Mouse (Mus musculus): ENCODE measurements around the gene Adamtsl1. TPM values are rescaled to one million over a fixed set of nuclear protein-coding genes. Genes with fewer than 3 reads are reported as not detected.

The Adamtsl1 gene
- polyA plus RNA-seq, 1 experiment from 2014 or later = 33.3 TPM

DNA sequence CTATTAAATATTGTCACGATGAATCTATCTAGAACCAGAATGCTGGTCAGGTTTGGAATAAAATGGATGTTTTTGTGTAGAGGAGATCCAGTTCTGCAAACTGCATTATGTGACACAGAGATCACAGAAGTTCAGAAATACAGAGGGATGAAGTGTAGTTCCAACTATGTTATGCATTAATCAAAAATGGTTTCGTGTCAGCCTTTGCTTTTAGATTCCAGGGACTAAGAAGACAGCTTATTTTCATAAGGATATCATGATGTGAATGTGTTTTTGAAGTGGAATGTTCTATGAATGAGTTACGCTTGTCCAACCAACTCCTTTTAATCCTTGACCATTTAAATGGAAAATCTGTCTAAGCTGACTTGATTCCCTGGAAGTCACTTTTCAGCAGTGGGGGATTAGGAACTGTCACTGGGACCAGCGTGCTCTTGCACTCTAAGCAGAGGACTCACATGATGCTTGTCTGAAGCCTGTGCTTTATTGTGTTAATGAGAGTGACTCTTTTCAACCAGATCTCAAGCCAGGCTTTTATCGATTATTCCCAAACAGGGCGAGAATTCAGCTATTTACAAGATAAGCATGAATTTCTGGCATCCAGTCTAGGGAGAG, 269.9 kb downstream of the Adamtsl1 start:
- Histone ChIP-seq H3K4me2 (replicated peaks; ENCODE audit: low read depth, low read length) (no peak overlapping the region), H3K27ac (ENCODE audit: low read length) (no peak overlapping the region), H3K36me3 (ENCODE audit: control insufficient read depth, insufficient read depth, low read length) (no peaks in the 10 kb centered on the region), H3K27me3 (ENCODE audit: control insufficient read depth, insufficient read depth, low read length) (no peaks in the 10 kb centered on the region), H3K4me3 (ENCODE audit: low read depth, low read length) (no peak overlapping the region), H3K9me3 (ENCODE audit: control insufficient read depth, low read depth, low read length) (no peaks in the 10 kb centered on the region), H3K4me1 (ENCODE audit: control insufficient read depth, insufficient read depth, low read length) (no peaks in the 10 kb centered on the region), H3K9ac (replicated peaks; ENCODE audit: low read depth, low read length) (no peak overlapping the region)
- WGBS = 25% methylated on average over 6 of the region's 6 CpGs
- ATAC-seq (ENCODE audit: insufficient number of reproducible peaks, insufficient read depth, low FRiP score, low read depth) = peak; percentile 28; the same call in 1 of the 2 replicates

GRCm38 (mm10) chr4:85784428-85784827, 270.5 kb downstream of the Adamtsl1 start:
- Histone ChIP-seq H3K9me3 (ENCODE audit: control insufficient read depth, low read depth, low read length) (no peaks in the 10 kb centered on the region), H3K9ac (replicated peaks; ENCODE audit: low read depth, low read length) (no peak overlapping the region), H3K27ac (ENCODE audit: low read length) (no peak overlapping the region), H3K4me3 (ENCODE audit: low read depth, low read length) (no peak overlapping the region), H3K4me1 (ENCODE audit: control insufficient read depth, insufficient read depth, low read length) (no peaks in the 10 kb centered on the region), H3K36me3 (ENCODE audit: control insufficient read depth, insufficient read depth, low read length) (no peaks in the 10 kb centered on the region), H3K4me2 (replicated peaks; ENCODE audit: low read depth, low read length) (no peak overlapping the region), H3K27me3 (ENCODE audit: control insufficient read depth, insufficient read depth, low read length) (no peaks in the 10 kb centered on the region)
- no peak for ATAC-seq (ENCODE audit: insufficient number of reproducible peaks, insufficient read depth, low FRiP score, low read depth)
- WGBS = 42% methylated on average over 4 of the region's 4 CpGs

DNA sequence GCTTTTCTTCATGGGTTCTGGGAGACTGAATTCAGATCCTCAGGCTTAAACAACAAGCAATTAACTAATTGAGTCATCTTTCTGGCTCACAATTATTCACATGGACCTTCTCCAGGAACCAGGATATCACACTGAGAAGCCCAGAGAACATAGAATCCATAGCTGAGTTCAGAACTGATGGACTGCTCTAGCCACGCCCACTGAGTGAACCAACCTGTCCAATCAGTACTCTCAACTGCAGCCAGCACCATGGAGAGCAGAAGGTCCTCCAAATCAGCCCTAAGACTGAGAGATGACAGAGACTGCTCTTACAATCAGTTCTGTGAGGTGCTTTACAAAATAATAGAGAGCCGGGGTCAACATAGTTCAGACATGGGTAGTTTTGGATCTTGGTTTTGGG, 276.3 kb downstream of the Adamtsl1 start:
- Histone ChIP-seq H3K36me3 (ENCODE audit: control insufficient read depth, insufficient read depth, low read length) (no peaks in the 10 kb centered on the region), H3K9ac (replicated peaks; ENCODE audit: low read depth, low read length) (no peak overlapping the region), H3K4me1 (ENCODE audit: control insufficient read depth, insufficient read depth, low read length) (no peaks in the 10 kb centered on the region), H3K9me3 (ENCODE audit: control insufficient read depth, low read depth, low read length) (no peaks in the 10 kb centered on the region), H3K4me2 (replicated peaks; ENCODE audit: low read depth, low read length) (no peak overlapping the region), H3K27ac (ENCODE audit: low read length) (no peak overlapping the region), H3K4me3 (ENCODE audit: low read depth, low read length) (no peak overlapping the region), H3K27me3 (ENCODE audit: control insufficient read depth, insufficient read depth, low read length) (no peaks in the 10 kb centered on the region)
- WGBS = 59% methylated on average over 2 of the region's 2 CpGs
- ATAC-seq (ENCODE audit: insufficient number of reproducible peaks, insufficient read depth, low FRiP score, low read depth) = no peak

DNA sequence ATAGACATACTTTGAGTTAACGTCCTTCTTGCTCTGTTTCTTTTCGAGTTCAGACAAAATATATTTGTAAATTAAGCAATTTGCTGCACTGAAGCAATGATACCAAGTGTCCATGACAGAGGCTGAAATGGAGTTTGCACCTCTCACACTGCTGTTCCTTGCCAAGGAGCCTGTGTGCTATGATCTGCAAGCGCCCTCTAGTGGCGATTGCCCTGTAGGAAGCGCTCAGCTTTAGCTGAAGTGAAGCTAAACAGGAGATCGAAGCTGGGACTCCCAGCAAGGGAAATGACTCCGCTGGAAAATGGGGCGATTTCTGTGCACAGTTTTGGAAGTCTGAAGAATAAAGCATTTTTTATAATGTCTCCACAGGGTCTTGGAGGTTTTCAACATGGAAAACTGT, 287.8 kb downstream of the Adamtsl1 start:
- H3K27ac ChIP-seq (ENCODE audit: low read length) = no peak overlapping the region
- ATAC-seq (ENCODE audit: insufficient number of reproducible peaks, insufficient read depth, low FRiP score, low read depth) = no peak
- no peak overlapping the region for H3K4me2 ChIP-seq (replicated peaks; ENCODE audit: low read depth, low read length)
- no peak overlapping the region for H3K4me3 ChIP-seq (ENCODE audit: low read depth, low read length)
- no peak overlapping the region for H3K9ac ChIP-seq (replicated peaks; ENCODE audit: low read depth, low read length)
- H3K9me3 ChIP-seq (ENCODE audit: control insufficient read depth, low read depth, low read length) = no peaks in the 10 kb centered on the region
- WGBS = 5% methylated on average over 8 of the region's 8 CpGs
- no peaks in the 10 kb centered on the region for H3K36me3 ChIP-seq (ENCODE audit: control insufficient read depth, insufficient read depth, low read length)
- no peaks in the 10 kb centered on the region for H3K27me3 ChIP-seq (ENCODE audit: control insufficient read depth, insufficient read depth, low read length)
- H3K4me1 ChIP-seq (ENCODE audit: control insufficient read depth, insufficient read depth, low read length) = no peaks in the 10 kb centered on the region

GRCm38 (mm10) chr4:85814418-85814817, 300.4 kb downstream of the Adamtsl1 start:
- no peak for ATAC-seq (ENCODE audit: insufficient number of reproducible peaks, insufficient read depth, low FRiP score, low read depth)
- 76% methylated on average over 3 of the region's 3 CpGs for WGBS
- H3K4me1 ChIP-seq (ENCODE audit: control insufficient read depth, insufficient read depth, low read length) = no peaks in the 10 kb centered on the region
- H3K36me3 ChIP-seq (ENCODE audit: control insufficient read depth, insufficient read depth, low read length) = no peaks in the 10 kb centered on the region
- H3K27me3 ChIP-seq (ENCODE audit: control insufficient read depth, insufficient read depth, low read length) = no peaks in the 10 kb centered on the region
- no peaks in the 10 kb centered on the region for H3K9me3 ChIP-seq (ENCODE audit: control insufficient read depth, low read depth, low read length)
- H3K9ac ChIP-seq (replicated peaks; ENCODE audit: low read depth, low read length) = no peak overlapping the region
- H3K4me3 ChIP-seq (ENCODE audit: low read depth, low read length) = no peak overlapping the region
- no peak overlapping the region for H3K27ac ChIP-seq (ENCODE audit: low read length)
- no peak overlapping the region for H3K4me2 ChIP-seq (replicated peaks; ENCODE audit: low read depth, low read length)

- H3K36me3 ChIP-seq (ENCODE audit: control insufficient read depth, insufficient read depth, low read length) = no peaks in the 10 kb centered on the region
- H3K9me3 ChIP-seq (ENCODE audit: control insufficient read depth, low read depth, low read length) = no peaks in the 10 kb centered on the region
- H3K27me3 ChIP-seq (ENCODE audit: control insufficient read depth, insufficient read depth, low read length) = no peaks in the 10 kb centered on the region
- H3K4me2 ChIP-seq (replicated peaks; ENCODE audit: low read depth, low read length) = no peak overlapping the region
- no peak for ATAC-seq (ENCODE audit: insufficient number of reproducible peaks, insufficient read depth, low FRiP score, low read depth)
- 63% methylated on average over 2 of the region's 2 CpGs for WGBS
- no peak overlapping the region for H3K4me3 ChIP-seq (ENCODE audit: low read depth, low read length)
- no peaks in the 10 kb centered on the region for H3K4me1 ChIP-seq (ENCODE audit: control insufficient read depth, insufficient read depth, low read length)
- no peak overlapping the region for H3K9ac ChIP-seq (replicated peaks; ENCODE audit: low read depth, low read length)
- H3K27ac ChIP-seq (ENCODE audit: low read length) = no peak overlapping the region
Measured at GRCm38 (mm10) chr4:85818504-85818903, 304.5 kb downstream of the Adamtsl1 start.

GRCm38 (mm10) chr4:85819169-85819568, 305.2 kb downstream of the Adamtsl1 start:
- Histone ChIP-seq H3K36me3 (ENCODE audit: control insufficient read depth, insufficient read depth, low read length) (no peaks in the 10 kb centered on the region), H3K4me2 (replicated peaks; ENCODE audit: low read depth, low read length) (no peak overlapping the region), H3K27me3 (ENCODE audit: control insufficient read depth, insufficient read depth, low read length) (no peaks in the 10 kb centered on the region), H3K9me3 (ENCODE audit: control insufficient read depth, low read depth, low read length) (no peaks in the 10 kb centered on the region), H3K9ac (replicated peaks; ENCODE audit: low read depth, low read length) (no peak overlapping the region), H3K27ac (ENCODE audit: low read length) (no peak overlapping the region), H3K4me1 (ENCODE audit: control insufficient read depth, insufficient read depth, low read length) (no peaks in the 10 kb centered on the region), H3K4me3 (ENCODE audit: low read depth, low read length) (no peak overlapping the region)
- no peak for ATAC-seq (ENCODE audit: insufficient number of reproducible peaks, insufficient read depth, low FRiP score, low read depth)
- WGBS = 76% methylated on average over 1 of the region's 1 CpGs

DNA sequence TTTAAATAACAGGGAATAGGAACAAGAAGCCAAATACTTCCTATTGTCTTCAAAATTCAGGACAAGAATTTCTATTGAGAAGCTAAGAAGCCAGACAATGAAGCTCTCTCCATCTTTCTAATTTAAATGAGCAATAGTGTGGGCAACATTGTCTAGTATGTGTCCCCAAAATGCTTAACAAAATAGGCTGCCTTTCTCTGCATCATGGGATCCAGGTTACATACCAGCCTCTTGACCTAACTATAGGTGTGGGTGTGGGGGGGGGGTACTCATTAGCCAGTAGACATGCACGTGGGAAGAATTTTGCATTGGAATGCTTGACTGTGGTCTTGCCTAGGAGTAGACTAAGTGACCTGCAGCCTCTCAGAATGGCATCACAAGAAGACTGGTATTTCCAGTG, 305.9 kb downstream of the Adamtsl1 start:
- no peaks in the 10 kb centered on the region for H3K4me1 ChIP-seq (ENCODE audit: control insufficient read depth, insufficient read depth, low read length)
- ATAC-seq (ENCODE audit: insufficient number of reproducible peaks, insufficient read depth, low FRiP score, low read depth) = no peak
- no peaks in the 10 kb centered on the region for H3K27me3 ChIP-seq (ENCODE audit: control insufficient read depth, insufficient read depth, low read length)
- no peak overlapping the region for H3K27ac ChIP-seq (ENCODE audit: low read length)
- H3K9ac ChIP-seq (replicated peaks; ENCODE audit: low read depth, low read length) = no peak overlapping the region
- no peak overlapping the region for H3K4me2 ChIP-seq (replicated peaks; ENCODE audit: low read depth, low read length)
- 25% methylated on average over 1 of the region's 1 CpGs for WGBS
- H3K36me3 ChIP-seq (ENCODE audit: control insufficient read depth, insufficient read depth, low read length) = no peaks in the 10 kb centered on the region
- H3K9me3 ChIP-seq (ENCODE audit: control insufficient read depth, low read depth, low read length) = no peaks in the 10 kb centered on the region
- H3K4me3 ChIP-seq (ENCODE audit: low read depth, low read length) = no peak overlapping the region
